Mouse (Mus musculus) liver, embryonic 11.5 days (tissue): ENCODE results near the gene Adcy1. TPM values are rescaled to one million over a fixed set of nuclear protein-coding genes. Genes with fewer than 3 reads are reported as not detected.

Source experiments
- ATAC-seq: fragments of 200-750 bp; cut with Nextera tagmentation; replicated peaks from 2 replicates; pipeline ENCODE4 v1.8.0; 2017; ENCODE audit warnings: moderate number of reproducible peaks, mild to moderate bottlenecking, moderate TSS enrichment, moderate library complexity; ENCODE audit not compliant: low FRiP score
- DNase-seq: peaks from one replicate; pipeline ENCODE4 v3.0.0-alpha.2; 2017; ENCODE audit warnings: low spot score
- H3K27ac ChIP-seq: fragments of 300-500 bp; sonication (generic); 2 replicates; pipeline ENCODE4 v1.5.1; 2014; ENCODE audit warnings: mild to moderate bottlenecking, low read depth, low read length, control low read depth
- H3K27me3 ChIP-seq: fragments of 300-500 bp; sonication (generic); replicated peaks from 2 replicates; pipeline ENCODE4 v1.6.1; 2014; ENCODE audit warnings: low read length, mixed read lengths; ENCODE audit not compliant: control insufficient read depth, insufficient read depth
- H3K36me3 ChIP-seq: fragments of 300-500 bp; sonication (generic); 2 replicates; pipeline ENCODE4 v1.6.1; 2014; ENCODE audit warnings: mild to moderate bottlenecking, low read length, moderate library complexity, mixed read lengths; ENCODE audit not compliant: control insufficient read depth, insufficient read depth
- H3K4me1 ChIP-seq: fragments of 300-500 bp; sonication (generic); replicated peaks from 2 replicates; pipeline ENCODE4 v1.6.1; 2014; ENCODE audit warnings: low read length, mixed read lengths; ENCODE audit not compliant: control insufficient read depth, insufficient read depth
- H3K4me2 ChIP-seq: fragments of 300-500 bp; sonication (generic); 2 replicates; pipeline ENCODE4 v1.6.1; 2014; ENCODE audit warnings: mild to moderate bottlenecking, control low read depth, moderate library complexity
- H3K4me3 ChIP-seq: fragments of 300-500 bp; sonication (generic); 2 replicates; pipeline ENCODE4 v1.5.1; 2014; ENCODE audit warnings: low read depth, low read length, control low read depth
- H3K9ac ChIP-seq: fragments of 300-500 bp; sonication (generic); 2 replicates; pipeline ENCODE4 v1.6.1; 2014; ENCODE audit warnings: low read depth, low read length, control low read depth
- H3K9me3 ChIP-seq: fragments of 300-500 bp; sonication (generic); 2 replicates; pipeline ENCODE4 v1.6.1; 2016; ENCODE audit warnings: low read length, inconsistent platforms, mixed read lengths; ENCODE audit not compliant: control insufficient read depth
- WGBS: fragments of 180-500 bp; shearing (Covaris S2); extraction: QIAGEN DNeasy Blood & Tissue Kit; methylation state at CpG from one replicate; pipeline ENCODE4 v1.1.7; 2014; 5-methylcytosine and 5-hydroxymethylcytosine counted together
- polyA plus RNA-seq: library from polyadenylated mRNA; unstranded; fragments of >200 nt; fragmentation: Nextera tagmentation; extraction: Ambion mirVana; gene quantifications from 2 replicates; pipeline ENCODE4 v1.2.1, GENCODE M21; 2014

Adcy1 gene
- polyA plus RNA-seq, 1 experiment from 2014 or later = 0.99 TPM

DNA sequence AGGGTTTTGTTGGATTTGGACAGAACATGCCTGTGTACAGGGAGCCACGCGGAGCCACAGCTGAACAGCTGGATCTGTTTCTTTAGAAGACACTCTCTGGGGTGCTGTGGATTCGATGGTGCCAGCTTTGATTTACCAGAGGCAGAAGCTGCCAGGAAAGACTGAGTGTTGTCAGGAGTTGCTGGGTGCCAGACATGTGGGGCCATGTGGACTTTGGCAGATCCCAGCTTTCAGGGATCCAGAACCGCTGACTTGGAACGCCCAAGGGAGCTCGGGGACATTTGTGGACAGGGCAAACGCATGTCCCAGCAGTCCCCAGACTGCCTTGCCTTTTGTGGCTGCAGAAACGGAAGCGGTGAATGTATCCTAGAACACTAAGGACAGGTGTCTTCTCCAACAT is 72.5 kb downstream of the Adcy1 start:
- Histone ChIP-seq H3K9ac (no peak overlapping the region), H3K27ac (no peak overlapping the region)
- WGBS = 88% methylated on average over 9 of the region's 9 CpGs

DNA sequence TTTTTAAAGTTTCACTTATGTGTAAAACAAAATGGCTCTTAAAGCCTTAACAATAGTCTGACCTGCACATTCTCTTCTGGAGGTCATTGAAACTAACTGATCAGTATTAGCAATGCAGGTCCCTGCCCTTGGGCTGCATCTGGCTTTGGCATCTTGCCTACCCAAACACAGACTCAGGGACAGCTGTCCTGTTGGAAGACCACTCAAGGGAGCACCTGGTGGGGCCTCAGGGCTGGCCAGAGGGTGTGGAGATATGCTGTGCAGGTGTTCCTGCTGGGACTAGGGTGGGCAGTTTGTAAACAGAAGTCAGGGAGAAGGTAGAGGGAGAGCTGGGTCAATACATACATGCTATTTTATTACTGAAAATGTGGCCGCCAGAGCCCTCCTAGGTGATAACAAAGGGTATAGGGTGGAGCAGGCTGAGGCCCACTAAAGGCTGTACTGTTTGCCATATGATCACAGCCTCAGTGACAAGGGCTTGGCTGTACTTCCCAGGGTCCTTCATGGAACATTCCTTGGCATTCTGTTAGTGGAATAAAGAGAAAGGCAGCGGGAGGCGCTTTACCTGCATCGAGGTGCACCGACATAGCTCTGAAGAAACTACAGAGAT is 73.1 kb downstream of the Adcy1 start:
- DNase-seq = no peak
- no peak for ATAC-seq
- Histone ChIP-seq H3K4me2 (no peak overlapping the region), H3K4me1 (no peaks in the 10 kb centered on the region), H3K4me3 (no peak overlapping the region), H3K9ac (no peak overlapping the region), H3K9me3 (no peaks in the 10 kb centered on the region), H3K27me3 (no peaks in the 10 kb centered on the region), H3K27ac (no peak overlapping the region), H3K36me3 (no peaks in the 10 kb centered on the region)
- 95% methylated on average over 5 of the region's 5 CpGs for whole genome bisulfite sequencing

More for the DNA sequence above, 72.5 kb downstream of the Adcy1 start:
- H3K4me1 ChIP-seq = no peaks in the 10 kb centered on the region
- no peaks in the 10 kb centered on the region for H3K9me3 ChIP-seq
- H3K27me3 ChIP-seq = no peaks in the 10 kb centered on the region
- no peak overlapping the region for H3K4me3 ChIP-seq
- DNase-seq = no peak
- no peak for ATAC-seq
- no peaks in the 10 kb centered on the region for H3K36me3 ChIP-seq
- no peak overlapping the region for H3K4me2 ChIP-seq

DNA sequence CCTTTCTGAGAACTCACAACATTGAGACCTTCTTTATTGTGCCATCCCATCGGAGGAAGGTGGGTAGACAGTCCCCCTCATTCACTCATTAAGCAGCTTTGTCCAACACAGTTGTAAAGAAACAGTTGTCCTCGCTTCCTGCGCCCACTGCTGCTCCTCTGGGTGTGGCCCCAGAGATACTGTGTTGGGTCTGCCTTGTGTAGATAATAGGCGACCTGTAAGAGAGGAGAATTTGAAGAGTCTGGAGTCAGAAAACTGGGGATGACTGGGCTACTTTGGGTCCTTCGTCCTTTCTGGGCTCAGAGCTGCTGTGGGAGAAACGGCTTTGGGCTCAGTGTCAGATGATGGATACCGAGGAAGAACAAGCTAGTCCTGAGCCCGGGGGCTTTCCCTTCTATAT is 75.1 kb downstream of the Adcy1 start:
- no peak for DNase-seq
- ATAC-seq = peak; percentile 72
- Histone ChIP-seq H3K9me3 (no peaks in the 10 kb centered on the region), H3K27ac (no peak overlapping the region), H3K27me3 (no peaks in the 10 kb centered on the region), H3K4me2 (no peak overlapping the region; the same call in 1 of the 2 replicates), H3K36me3 (no peaks in the 10 kb centered on the region), H3K4me3 (no peak overlapping the region), H3K4me1 (no peaks in the 10 kb centered on the region), H3K9ac (no peak overlapping the region)
- 74% methylated on average over 8 of the region's 8 CpGs for WGBS

DNA sequence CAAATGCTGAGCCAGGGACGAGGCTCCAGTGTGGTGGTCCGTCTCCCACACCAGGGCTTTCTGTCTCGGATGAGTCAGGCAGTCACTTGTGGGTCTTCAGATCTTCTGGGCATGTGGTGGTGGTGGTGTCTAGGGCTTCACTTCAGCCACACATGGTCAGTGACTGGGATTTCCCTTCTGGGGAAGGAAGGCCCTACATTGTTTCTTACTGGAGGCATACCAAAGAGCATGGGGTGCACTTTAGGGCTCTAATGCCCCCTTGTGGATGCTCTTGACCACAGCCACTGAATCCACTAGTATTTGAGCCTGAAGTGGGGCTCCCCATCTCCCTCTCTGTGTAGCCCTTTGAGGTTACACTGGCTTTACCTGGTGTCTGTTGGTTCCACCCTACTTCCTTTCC is 77.2 kb downstream of the Adcy1 start:
- H3K9me3 ChIP-seq = no peaks in the 10 kb centered on the region
- no peak overlapping the region for H3K4me2 ChIP-seq
- H3K27me3 ChIP-seq = no peaks in the 10 kb centered on the region
- no peaks in the 10 kb centered on the region for H3K4me1 ChIP-seq
- ATAC-seq = peak; percentile 21; the same call in 1 of the 2 replicates
- no peak overlapping the region for H3K9ac ChIP-seq
- H3K4me3 ChIP-seq = no peak overlapping the region
- no peak overlapping the region for H3K27ac ChIP-seq
- DNase-seq = no peak
- 87% methylated on average over 3 of the region's 3 CpGs for WGBS
- H3K36me3 ChIP-seq = no peaks in the 10 kb centered on the region

DNA sequence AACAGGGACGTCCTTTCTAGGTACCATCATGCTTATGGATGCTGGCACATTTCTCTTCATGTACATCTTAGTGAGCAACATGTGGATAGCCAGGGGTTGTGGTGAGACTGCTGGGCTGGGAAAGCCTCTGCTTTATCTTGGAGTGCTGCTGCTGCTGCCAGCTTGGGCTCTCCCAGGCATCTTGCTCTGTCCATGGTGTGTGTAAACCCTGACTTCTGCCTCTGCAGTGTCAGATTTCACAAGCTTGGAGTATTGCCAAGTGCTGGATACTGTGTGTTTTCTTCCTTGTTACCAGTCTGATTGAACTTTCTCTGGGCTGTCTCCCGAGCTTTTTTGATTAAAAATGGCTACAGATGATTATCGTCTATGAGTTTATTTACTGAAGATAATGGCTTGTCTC is 79.4 kb downstream of the Adcy1 start:
- Histone ChIP-seq H3K9me3 (no peaks in the 10 kb centered on the region), H3K4me2 (no peak overlapping the region), H3K9ac (no peak overlapping the region), H3K4me1 (no peaks in the 10 kb centered on the region), H3K27ac (no peak overlapping the region), H3K27me3 (no peaks in the 10 kb centered on the region), H3K4me3 (no peak overlapping the region), H3K36me3 (no peaks in the 10 kb centered on the region)
- DNase-seq (no peak), ATAC-seq (no peak)
- WGBS = 44% methylated on average over 3 of the region's 3 CpGs

DNA sequence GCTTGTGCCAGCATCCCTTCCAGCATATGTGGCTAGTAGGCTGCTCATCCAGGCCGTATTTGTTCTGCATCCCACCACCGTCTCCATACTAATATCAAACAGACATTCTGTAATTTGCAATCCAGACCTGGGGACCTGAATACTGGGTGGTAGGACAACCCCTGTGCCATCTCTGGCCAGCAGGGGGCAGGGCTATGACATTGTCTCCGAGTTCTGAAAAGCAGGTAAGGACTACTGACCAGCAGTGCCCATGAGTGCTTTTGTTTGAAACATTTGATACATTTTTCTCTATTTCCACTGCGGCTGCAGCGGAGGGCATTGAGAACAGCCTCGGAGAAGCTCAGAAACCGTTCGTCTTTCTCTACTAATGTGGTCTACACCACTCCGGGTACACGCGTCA is 81.1 kb downstream of the Adcy1 start:
- Histone ChIP-seq H3K4me1 (no peaks in the 10 kb centered on the region), H3K4me3 (no peak overlapping the region), H3K9ac (no peak overlapping the region), H3K9me3 (no peaks in the 10 kb centered on the region), H3K27me3 (no peaks in the 10 kb centered on the region), H3K27ac (no peak overlapping the region), H3K4me2 (no peak overlapping the region), H3K36me3 (no peaks in the 10 kb centered on the region)
- WGBS = 82% methylated on average over 11 of the region's 11 CpGs
- ATAC-seq (no peak), DNase-seq (no peak)

DNA sequence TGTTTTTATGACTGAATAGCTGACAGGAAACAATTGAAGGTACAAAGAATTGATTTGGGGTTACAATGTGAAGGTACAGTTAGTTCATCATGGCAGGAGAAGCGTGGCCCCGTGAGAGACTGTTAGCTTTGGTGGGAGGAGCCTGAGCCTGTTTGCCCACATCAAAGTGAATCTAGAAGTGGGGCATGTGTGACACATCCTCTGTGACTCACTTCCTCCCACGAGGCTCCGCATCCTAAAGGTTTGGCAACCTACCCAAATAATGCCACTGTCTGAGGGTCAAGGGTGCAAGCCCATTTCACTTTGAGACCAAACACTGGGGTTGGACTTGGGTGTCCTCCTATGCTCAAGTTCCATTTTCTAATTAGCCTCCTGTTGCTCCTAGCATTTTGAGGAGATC is 81.9 kb downstream of the Adcy1 start:
- Histone ChIP-seq H3K9ac (no peak overlapping the region), H3K4me1 (no peaks in the 10 kb centered on the region), H3K36me3 (no peaks in the 10 kb centered on the region), H3K9me3 (no peaks in the 10 kb centered on the region), H3K27me3 (no peaks in the 10 kb centered on the region), H3K27ac (no peak overlapping the region), H3K4me3 (no peak overlapping the region), H3K4me2 (no peak overlapping the region)
- 47% methylated on average over 4 of the region's 4 CpGs for WGBS
- DNase-seq (no peak), ATAC-seq (no peak)

DNA sequence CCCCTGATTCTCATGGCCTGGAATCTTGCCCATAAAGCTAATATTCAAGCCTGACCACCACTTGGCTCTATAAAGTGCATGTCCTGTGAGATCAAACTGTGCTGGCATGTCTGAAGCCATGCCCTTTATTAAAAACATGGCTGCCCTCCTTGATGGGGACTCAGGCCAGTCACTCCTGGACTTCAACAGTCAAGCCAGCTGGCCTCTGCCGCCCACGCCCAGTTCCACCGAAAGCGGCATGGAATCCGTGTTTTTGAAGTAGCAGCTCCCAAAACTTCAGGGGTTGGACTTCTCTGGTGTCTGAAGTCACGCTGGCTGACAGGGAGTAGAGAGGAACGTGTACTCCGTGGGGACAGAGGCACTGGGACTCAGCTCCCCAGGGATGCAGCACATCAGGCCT is 84.2 kb downstream of the Adcy1 start:
- ATAC-seq = no peak
- no peak overlapping the region for H3K4me3 ChIP-seq
- H3K36me3 ChIP-seq = no peaks in the 10 kb centered on the region
- no peak overlapping the region for H3K27ac ChIP-seq
- no peaks in the 10 kb centered on the region for H3K27me3 ChIP-seq
- WGBS = 82% methylated on average over 8 of the region's 8 CpGs
- no peaks in the 10 kb centered on the region for H3K9me3 ChIP-seq
- H3K4me2 ChIP-seq = no peak overlapping the region
- no peak overlapping the region for H3K9ac ChIP-seq
- DNase-seq = no peak
- no peaks in the 10 kb centered on the region for H3K4me1 ChIP-seq

DNA sequence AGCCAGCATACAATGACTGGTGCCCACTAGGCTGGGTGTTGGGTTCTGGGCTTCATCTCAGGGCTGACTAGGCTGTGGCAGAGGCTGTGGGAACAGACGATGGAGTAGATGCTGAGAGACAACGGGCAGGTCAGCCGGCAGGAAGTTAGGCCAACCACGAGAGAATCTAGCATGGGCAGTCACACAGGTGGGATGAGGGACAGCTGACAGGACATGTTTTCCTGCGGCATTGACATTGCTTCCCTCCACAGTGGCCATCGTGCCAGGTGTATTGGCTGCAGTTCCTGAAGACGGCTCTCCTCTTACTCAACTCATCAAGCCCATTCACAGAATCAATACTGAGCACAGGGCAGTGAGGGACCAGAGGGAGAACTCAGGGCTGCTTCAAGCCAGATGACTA is 84.7 kb downstream of the Adcy1 start:
- no peaks in the 10 kb centered on the region for H3K27me3 ChIP-seq
- no peaks in the 10 kb centered on the region for H3K36me3 ChIP-seq
- H3K9me3 ChIP-seq = no peaks in the 10 kb centered on the region
- H3K4me3 ChIP-seq = no peak overlapping the region
- no peak overlapping the region for H3K4me2 ChIP-seq
- no peak for ATAC-seq
- no peak overlapping the region for H3K27ac ChIP-seq
- WGBS = 74% methylated on average over 7 of the region's 7 CpGs
- H3K4me1 ChIP-seq = no peaks in the 10 kb centered on the region
- no peak for DNase-seq
- no peak overlapping the region for H3K9ac ChIP-seq
